Mouse (Mus musculus) intestine, postnatal 0 days (tissue): ENCODE results near the gene Scaf1. TPM values are rescaled to one million over a fixed set of nuclear protein-coding genes. Genes with fewer than 3 reads are reported as not detected.
"Not testable (repeated sequence)": the region's sequence is repeated elsewhere in the genome, so short reads cannot be mapped to it uniquely, and the experiment has no call there.

ENCODE experiments used
- ATAC-seq: fragments of 200-750 bp; cut with Nextera tagmentation; 2 replicates; pipeline ENCODE4 v1.8.0; 2017; ENCODE audit warnings: mild to moderate bottlenecking, moderate TSS enrichment, moderate library complexity
- H3K27ac ChIP-seq: fragments of 300-500 bp; sonication (generic); 2 replicates; pipeline ENCODE4 v1.5.1; 2014; ENCODE audit warnings: mild to moderate bottlenecking, low read depth, low read length, moderate library complexity
- H3K27me3 ChIP-seq: fragments of 300-500 bp; sonication (generic); replicated peaks from 2 replicates; pipeline ENCODE4 v1.6.1; 2014; ENCODE audit warnings: low read length, mixed read lengths; ENCODE audit not compliant: control insufficient read depth, insufficient read depth
- H3K36me3 ChIP-seq: fragments of 300-500 bp; sonication (generic); 2 replicates; pipeline ENCODE4 v1.6.1; 2014; ENCODE audit warnings: mild to moderate bottlenecking, moderate library complexity; ENCODE audit not compliant: control insufficient read depth, insufficient read depth
- H3K4me1 ChIP-seq: fragments of 300-500 bp; sonication (generic); replicated peaks from 2 replicates; pipeline ENCODE4 v1.6.1; 2014; ENCODE audit warnings: antibody characterized with exemption, low read length, mixed read lengths; ENCODE audit not compliant: control insufficient read depth, insufficient read depth
- H3K4me2 ChIP-seq: fragments of 300-500 bp; sonication (generic); replicated peaks from 2 replicates; pipeline ENCODE4 v1.6.1; 2014; ENCODE audit warnings: low read depth, mild to moderate bottlenecking, moderate library complexity
- H3K4me3 ChIP-seq: fragments of 300-500 bp; sonication (generic); 2 replicates; pipeline ENCODE4 v1.5.1; 2014; ENCODE audit warnings: low read depth, low read length
- H3K9ac ChIP-seq: fragments of 300-500 bp; sonication (generic); 2 replicates; pipeline ENCODE4 v1.6.1; 2014; ENCODE audit warnings: mild to moderate bottlenecking, low read depth, low read length
- H3K9me3 ChIP-seq: fragments of 300-500 bp; sonication (generic); 2 replicates; pipeline ENCODE4 v1.6.1; 2016; ENCODE audit warnings: mixed run types; ENCODE audit not compliant: control insufficient read depth
- CTCF ChIP-seq: sonication (generic); IDR thresholded peaks from 2 replicates; pipeline ENCODE4 v1.5.1; 2016; ENCODE audit warnings: low read depth, mild to moderate bottlenecking, control low read depth, antibody characterized with exemption, moderate library complexity
- WGBS: fragments of 180-500 bp; shearing (Covaris S2); extraction: QIAGEN DNeasy Blood & Tissue Kit; methylation state at CpG from one replicate; pipeline ENCODE4 v1.1.7; 2014; 5-methylcytosine and 5-hydroxymethylcytosine counted together
- polyA plus RNA-seq: library from polyadenylated mRNA; unstranded; fragments of >200 nt; fragmentation: Nextera tagmentation; extraction: Ambion mirVana; gene quantifications from 2 replicates; pipeline ENCODE4 v1.2.1, GENCODE M21; 2015

Scaf1 gene
- polyA plus RNA-seq, 1 experiment from 2014 or later = 22.6 TPM

DNA sequence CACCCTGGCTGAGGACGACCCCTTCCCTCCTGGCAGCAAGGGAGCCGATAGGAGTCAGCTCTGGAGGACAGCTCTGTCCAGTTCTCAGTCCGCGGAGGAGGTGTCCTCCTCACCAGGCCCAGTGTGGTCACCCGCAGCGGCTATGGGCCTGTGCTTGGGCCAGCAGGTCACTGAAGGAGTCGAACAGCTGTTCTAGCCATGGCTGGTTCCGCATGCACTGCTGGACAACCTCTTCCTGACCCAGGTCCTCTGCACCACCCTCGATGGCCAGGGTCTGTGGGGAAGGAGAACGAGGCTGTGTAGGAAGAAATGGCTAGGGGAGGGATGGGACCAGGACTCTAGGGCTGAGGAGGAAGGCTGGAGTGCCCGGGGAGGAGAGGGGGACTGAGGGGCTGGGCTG is 12.2 kb upstream of the Scaf1 start:
- WGBS = 84% methylated on average over 11 of the region's 11 CpGs
- no peak for TF ChIP-seq CTCF
- peaks cover 57% of the 10 kb centered on the region for H3K36me3 ChIP-seq
- no peak overlapping the region for H3K9ac ChIP-seq
- no peak overlapping the region for H3K4me2 ChIP-seq
- H3K4me3 ChIP-seq = no peak overlapping the region
- H3K27ac ChIP-seq = no peak overlapping the region
- no peak for ATAC-seq
- no peaks in the 10 kb centered on the region for H3K4me1 ChIP-seq
- H3K27me3 ChIP-seq = no peaks in the 10 kb centered on the region
- H3K9me3 ChIP-seq = no peaks in the 10 kb centered on the region

DNA sequence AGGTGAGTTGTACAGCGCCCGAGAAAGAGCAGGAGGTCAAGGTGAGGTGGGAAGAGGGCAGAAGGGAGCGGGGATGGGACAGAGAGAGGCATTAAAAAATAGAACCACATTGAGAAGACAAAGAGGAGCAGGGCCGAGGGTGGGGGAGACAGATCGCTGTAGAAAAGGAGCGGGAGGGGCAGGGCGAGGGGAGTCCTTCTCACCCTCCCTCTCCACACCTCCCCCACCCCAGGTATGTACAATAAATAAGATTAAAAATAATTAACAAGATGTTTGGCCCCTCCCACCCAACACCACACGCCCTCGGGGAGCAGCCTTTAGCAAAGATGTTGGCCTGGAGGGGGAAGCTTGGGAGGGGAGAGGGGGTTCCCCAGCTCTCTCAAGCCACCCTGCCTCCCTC is 11.6 kb upstream of the Scaf1 start:
- no peak overlapping the region for H3K4me2 ChIP-seq
- no peak overlapping the region for H3K9ac ChIP-seq
- 76% methylated on average over 9 of the region's 9 CpGs for WGBS
- H3K4me1 ChIP-seq = no peaks in the 10 kb centered on the region
- peaks cover 53% of the 10 kb centered on the region for H3K36me3 ChIP-seq
- no peaks in the 10 kb centered on the region for H3K9me3 ChIP-seq
- no peak overlapping the region for H3K4me3 ChIP-seq
- no peak for TF ChIP-seq CTCF
- H3K27me3 ChIP-seq = no peaks in the 10 kb centered on the region
- no peak overlapping the region for H3K27ac ChIP-seq
- no peak for ATAC-seq

DNA sequence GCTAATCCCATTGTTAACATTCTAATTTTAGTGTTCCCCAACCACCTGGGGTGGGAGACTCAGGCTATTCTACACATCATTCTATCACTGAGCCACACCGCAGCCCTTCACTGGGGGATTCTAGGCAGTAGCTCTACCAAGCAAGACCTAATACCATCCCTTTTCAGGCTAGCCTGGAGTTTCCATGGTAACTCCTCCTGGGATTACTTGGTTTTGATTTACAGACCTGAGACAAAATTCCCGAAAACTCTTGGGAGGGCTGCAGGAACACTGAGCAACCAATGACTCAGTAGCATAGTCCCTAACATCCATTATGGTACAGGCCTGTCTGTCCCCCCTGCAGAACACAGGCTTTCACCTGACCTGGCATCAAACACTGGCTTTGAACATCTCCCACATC is 10.1 kb upstream of the Scaf1 start:
- peaks cover 43% of the 10 kb centered on the region for H3K36me3 ChIP-seq
- no peak overlapping the region for H3K9ac ChIP-seq
- H3K4me2 ChIP-seq = no peak overlapping the region
- no peaks in the 10 kb centered on the region for H3K4me1 ChIP-seq
- H3K9me3 ChIP-seq = no peaks in the 10 kb centered on the region
- no peak for TF ChIP-seq CTCF
- ATAC-seq = no peak
- H3K4me3 ChIP-seq = no peak overlapping the region
- no peaks in the 10 kb centered on the region for H3K27me3 ChIP-seq
- 80% methylated on average over 2 of the region's 2 CpGs for WGBS
- H3K27ac ChIP-seq = no peak overlapping the region

DNA sequence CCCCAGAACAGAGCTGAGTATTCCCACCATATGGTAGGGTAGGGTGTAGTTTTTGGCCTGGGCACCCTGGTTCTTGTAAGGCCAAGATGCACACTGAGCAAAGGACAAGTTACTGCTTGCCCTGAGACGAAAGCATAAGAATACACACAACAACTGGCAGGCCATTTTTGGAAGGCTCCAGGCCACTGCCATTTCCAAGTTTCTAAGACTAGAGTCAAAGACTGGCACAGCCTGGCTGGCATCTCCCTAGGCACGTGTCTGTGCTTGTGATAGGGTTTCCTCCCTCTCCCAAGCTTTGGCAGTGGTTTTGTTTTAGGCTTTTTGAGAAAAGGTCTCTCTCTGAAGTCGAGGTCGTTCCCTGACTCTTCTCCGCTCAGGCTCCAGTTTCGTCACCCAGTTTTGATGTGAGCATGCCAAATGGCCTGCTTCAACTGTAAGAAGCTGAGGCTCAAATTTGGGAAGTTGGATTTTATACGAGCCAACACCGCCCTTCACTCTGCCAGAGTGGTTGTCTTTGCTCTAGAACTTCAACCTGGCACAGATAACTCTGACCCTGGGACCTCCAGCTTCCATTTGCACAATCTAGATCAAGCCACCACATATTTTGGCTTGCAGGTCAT is 9.5 kb upstream of the Scaf1 start:
- no peaks in the 10 kb centered on the region for H3K27me3 ChIP-seq
- 74% methylated on average over 8 of the region's 8 CpGs for WGBS
- H3K36me3 ChIP-seq = peaks cover 44% of the 10 kb centered on the region
- no peak overlapping the region for H3K4me2 ChIP-seq
- no peak overlapping the region for H3K9ac ChIP-seq
- no peaks in the 10 kb centered on the region for H3K4me1 ChIP-seq
- ATAC-seq = no peak
- no peak overlapping the region for H3K4me3 ChIP-seq
- H3K27ac ChIP-seq = no peak overlapping the region
- no peaks in the 10 kb centered on the region for H3K9me3 ChIP-seq
- TF ChIP-seq CTCF = no peak

DNA sequence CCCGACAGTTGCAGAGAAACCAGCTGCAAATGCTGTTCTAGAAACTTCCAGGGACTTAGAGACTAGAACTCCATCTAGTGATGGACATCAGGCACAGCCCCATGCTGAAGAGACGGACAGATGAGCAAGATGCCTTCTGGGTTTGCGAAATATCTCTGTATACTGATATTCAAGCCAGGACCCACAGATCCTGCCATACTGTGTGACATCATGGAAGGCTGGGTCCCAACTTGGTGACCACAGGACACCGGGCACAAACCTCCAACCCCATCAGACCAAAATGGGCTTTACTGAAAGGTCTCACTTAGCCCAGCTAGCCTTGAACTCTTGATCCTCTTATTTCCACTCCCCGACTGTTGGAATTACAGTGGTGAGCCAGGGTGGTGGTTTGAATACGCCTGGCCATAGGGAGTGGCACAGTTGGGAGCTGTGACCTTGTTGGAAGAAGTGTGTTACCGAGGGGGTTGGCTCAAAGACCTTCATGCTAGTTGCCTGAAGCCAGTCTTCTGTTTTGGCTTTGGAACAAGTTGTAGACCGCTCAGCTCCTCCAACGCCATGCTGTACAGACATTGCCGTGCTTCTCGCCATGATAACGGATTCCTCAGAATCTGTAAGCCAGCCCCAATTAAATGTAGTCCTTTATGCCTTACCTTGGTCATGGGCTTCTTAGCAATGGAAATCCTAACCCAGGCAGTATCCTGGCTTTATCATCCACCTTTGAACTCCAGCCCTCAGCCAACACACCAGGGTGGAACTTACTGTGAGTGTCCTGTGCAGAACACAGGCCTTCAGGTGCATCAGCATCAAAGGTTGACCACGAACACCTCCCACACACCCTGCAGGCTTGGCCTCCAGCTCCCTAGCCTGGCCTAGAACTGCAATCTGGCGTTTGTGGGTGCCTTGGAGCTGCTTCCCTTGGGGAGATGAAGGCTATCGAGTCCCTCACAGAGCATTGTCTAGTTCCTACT is 8.4 kb upstream of the Scaf1 start:
- WGBS = 75% methylated on average over 15 of the region's 15 CpGs
- Histone ChIP-seq H3K27ac (no peak overlapping the region), H3K27me3 (no peaks in the 10 kb centered on the region), H3K9me3 (no peaks in the 10 kb centered on the region), H3K4me1 (no peaks in the 10 kb centered on the region), H3K36me3 (peaks cover 37% of the 10 kb centered on the region), H3K4me3 (no peak overlapping the region), H3K9ac (no peak overlapping the region), H3K4me2 (no peak overlapping the region)
- no peak for TF ChIP-seq CTCF
- no peak for ATAC-seq

DNA sequence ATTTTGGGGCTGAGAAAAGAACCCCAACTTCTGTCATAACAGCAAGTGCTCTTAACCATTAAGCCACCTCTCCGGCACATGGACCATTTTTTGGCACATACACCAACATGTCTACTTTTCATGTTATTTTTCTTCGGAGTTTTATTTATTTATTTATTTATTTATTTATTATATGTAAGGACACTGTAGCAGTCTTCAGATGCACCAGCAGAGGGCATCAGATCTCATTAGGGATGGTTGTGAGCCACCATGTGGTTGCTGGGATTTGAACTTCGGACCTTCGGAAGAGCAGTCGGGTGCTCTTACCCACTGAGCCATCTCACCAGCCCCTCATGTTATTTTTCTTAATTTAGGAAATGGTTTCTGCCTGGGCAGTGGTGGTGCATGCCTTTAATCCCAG is 7.5 kb upstream of the Scaf1 start:
- H3K4me1 ChIP-seq, H3K9ac ChIP-seq, H3K4me3 ChIP-seq, H3K27ac ChIP-seq, H3K27me3 ChIP-seq, H3K9me3 ChIP-seq, ATAC-seq, H3K4me2 ChIP-seq: not testable (repeated sequence)
- 68% methylated on average over 5 of the region's 5 CpGs for WGBS
- TF ChIP-seq CTCF = peak; percentile 56
- peaks cover 31% of the 10 kb centered on the region for H3K36me3 ChIP-seq
